Mouse (Mus musculus) erythroid progenitor cell, adult 5-6 weeks (primary cell): ENCODE measurements at regions not wholly inside any gene's neighbourhood (a gene's known extent, or its start where the extent isn't known, plus 50 kb on each side); places are given as distances from the start of the nearest gene placed in this dataset.

Experiments used
- ATAC-seq: replicated peaks from 2 replicates; pipeline ENCODE4 v1.8.0; 2016; ENCODE audit warnings: moderate number of reproducible peaks, mild to moderate bottlenecking, moderate TSS enrichment, inconsistent platforms; ENCODE audit not compliant: poor library complexity, low FRiP score, severe bottlenecking

- ATAC-seq = no peak
These were observed 92.5 kb upstream of the Trpm1 start for GRCm38 (mm10) chr7:64061170-64061569.

DNA sequence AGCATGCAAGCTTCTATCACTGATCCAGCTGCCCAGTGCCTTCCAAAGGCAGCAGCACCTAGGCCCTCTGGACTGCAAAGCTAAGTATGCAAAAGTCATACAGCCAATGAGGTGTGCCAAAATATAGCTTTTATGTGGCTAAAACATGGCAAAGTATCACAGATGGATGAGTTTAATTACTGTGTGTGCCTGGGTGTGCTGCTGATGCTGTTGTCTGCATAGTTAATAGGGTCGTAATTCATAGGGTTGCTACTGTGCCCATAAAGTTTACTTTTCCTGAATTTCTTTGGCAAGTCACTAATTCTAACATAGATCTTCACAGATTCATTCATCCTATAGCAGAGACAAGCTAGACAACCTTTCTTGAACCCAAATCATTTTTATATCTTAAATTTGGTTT is 93.1 kb upstream of the Trpm1 start:
- ATAC-seq = no peak

DNA sequence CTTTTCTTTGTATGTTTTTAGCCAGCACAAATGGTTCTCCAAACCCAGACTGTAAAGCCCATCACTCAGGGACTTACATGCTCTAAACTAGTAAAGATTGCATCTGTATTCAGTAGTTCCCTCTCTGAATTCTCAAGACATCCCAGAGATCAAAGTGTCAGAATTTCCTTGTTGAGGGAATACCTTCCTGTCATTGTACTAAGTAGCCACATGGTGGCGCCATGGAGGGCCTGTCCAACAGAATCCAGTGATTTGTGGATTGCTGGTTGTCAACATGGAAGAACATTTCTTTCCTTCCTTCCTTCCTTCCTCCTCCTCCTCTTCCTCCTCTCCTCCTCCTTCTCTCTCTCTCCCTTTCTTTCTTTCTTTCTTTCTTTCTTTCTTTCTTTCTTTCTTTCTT is 93.6 kb upstream of the Trpm1 start:
- no peak for ATAC-seq

GRCm38 (mm10) chr7:64058282-64058872 is 95.3 kb upstream of the Trpm1 start:
- peak; percentile 43 for ATAC-seq

DNA sequence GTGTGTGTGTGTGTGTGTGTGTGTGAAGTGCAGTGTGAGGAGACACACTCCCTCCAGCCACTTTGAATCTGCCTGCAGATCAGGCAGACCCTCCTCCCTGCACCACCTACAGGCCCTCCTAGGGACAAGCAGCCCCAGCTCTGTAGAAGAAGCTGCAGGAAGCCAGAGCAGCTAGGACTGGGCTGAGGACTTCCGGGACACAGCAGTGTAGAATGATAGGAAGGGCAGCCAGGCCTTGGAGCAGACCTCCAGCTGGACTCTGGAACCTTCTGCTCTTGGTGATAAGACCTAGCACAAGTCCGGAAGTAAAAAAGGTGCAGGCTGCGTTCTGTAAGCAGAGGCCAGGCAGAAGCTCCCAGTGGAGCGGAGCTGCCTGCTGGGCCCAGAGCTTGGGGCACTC is 95.8 kb upstream of the Trpm1 start:
- peak; percentile 93 for ATAC-seq

DNA sequence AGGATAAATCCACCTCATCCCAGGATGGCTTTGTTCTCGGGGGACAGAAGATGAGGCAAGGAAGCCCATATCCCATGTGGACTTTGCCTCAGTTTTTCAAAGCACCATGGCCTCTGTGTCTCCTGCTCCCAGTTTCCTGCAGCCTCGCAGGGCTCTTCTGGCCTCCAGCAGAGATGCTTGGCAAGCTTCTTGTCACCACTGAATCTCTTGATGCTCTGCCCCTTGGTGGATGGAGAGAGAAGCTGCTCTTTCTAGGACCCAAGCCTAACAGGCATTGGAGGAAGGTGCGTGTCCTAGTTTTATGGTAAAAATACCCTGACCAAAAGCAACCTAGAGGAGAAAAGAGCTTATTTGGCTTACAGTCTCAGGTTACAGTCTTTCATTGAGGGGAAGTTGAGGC is 97.1 kb upstream of the Trpm1 start:
- no peak for ATAC-seq

GRCm38 (mm10) chr7:64054996-64055395 is 98.6 kb upstream of the Trpm1 start:
- no peak for ATAC-seq

DNA sequence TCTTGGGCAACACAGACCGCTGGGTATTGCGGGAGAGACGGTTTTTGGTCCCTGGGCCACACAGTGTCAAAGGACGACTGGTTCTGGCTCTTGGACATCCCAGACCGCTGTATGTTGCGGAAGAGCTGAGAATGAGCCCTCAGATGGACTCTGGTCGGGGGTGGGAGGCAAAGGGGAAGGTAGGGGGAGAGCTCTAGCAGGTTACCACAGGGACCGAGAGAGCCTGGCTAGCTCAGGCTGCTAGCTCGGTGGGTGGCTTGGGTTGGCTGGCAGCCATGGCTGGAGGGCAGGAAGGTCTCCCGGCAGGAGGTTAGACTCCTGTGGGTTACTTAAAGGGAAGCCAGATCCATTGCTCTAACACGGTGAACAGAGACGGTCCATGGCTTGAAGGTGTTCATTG is 99.9 kb upstream of the Trpm1 start:
- ATAC-seq = no peak

GRCm38 (mm10) chr7:64052400-64052799 is 101.2 kb upstream of the Trpm1 start:
- no peak for ATAC-seq

DNA sequence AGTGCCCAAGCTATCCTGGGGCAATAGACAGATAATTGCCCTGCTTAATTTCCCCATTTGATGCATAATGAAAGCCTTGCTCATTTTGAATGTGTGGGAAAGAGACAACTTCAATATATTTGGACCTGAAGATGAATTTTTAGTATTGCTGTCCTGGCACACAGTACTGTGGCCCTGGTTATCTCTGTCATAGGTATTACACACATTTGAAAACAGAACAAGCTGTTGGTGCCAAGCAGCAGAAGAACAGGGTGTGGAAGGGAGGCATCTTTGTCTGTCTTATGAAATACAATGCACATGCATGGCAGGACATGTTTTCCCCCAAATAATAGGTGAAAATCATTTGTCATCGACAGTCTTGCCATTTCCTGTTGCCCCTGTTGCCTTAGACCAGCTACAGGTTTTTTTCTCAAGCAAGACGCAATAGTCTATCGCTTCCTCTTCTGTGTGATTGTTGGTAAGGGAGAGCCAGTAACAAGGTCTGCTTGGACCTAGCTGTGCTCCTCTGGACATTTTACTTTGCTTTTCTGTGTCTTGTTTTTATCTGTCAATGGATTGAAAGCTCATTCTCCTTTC is 102.7 kb upstream of the Trpm1 start:
- no peak for ATAC-seq

DNA sequence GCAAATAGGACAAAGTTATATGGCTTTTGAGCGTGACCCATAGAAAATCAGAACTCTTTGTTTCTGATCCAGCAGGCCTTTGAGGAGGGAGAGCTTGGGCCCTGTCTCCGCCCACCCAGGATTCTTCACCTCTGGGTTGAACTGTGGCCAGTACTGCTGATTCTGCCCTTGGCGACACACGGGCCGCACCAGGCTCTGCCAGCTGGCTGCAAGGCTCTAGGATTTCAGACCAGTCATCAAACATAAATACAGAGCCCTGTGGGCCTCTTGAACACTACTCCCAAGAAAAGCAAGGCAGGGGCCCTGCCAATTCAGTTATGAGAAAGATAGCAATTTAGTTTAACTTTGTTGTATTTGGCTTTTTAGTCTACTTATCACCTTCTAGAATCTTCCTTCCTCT is 103.4 kb upstream of the Trpm1 start:
- 0 out of 2 replicates have a peak, but pooled peaks have one; percentile 27 for ATAC-seq

DNA sequence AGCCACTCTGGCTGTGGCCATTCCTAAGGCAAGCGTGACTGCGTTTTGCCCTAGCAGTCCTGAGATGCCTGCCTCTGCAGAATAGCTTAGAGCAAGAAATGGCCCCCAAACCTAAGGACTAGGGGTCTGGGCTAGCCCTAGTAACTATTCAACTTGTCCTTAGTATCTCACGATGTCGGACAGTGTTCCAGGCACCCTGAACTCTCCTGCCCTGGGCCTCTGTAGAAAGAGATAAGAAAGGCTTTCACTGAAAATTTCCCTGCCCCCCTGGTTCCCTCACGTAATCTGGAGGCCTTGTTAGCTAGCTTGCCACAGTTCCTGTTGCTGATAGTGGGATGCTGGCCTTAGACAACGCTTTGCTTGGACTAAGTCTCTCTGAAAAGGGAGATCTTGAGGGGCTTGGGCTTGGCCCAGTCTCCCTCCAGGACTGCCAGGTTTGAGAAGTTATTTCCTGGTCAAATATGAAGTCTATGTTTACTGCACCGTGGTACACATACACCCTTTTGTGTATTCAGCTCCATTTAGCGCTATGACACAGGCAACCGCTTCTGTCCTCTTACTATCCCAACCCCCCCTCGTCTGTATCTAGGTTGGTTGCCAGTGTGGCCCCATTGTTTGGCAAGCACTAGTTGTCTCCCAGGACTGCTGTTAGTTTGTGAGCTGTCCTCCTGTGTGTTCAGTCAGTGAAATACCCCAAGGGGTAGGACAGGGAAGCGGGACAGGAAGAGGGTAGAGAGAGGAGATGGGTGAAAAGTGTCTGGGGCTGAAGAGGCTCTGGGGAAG is 104.3 kb upstream of the Trpm1 start:
- ATAC-seq = peak; percentile 79

- peak; percentile 84 for ATAC-seq
These were observed 105.0 kb upstream of the Trpm1 start for GRCm38 (mm10) chr7:64048452-64049182.

GRCm38 (mm10) chr7:64047831-64048230 is 105.8 kb upstream of the Trpm1 start:
- ATAC-seq = no peak

DNA sequence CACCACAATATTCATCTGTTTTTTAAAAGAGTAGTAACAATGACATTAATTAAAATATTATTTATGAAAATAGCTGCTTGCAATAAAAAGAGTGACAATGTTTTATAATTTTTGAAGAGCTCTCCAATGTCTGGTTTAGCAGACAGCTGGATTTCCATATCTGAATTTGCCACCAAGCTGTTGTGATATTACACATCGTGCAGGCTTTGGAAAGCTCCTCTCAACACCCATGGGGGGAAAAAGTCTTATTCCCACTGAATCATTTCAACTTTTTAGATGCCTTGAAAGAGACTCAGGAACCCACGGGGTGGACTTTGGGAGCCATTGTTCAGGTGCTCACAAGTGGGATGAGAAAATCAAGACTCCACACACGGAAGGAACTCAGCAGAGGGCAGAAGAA is 106.6 kb upstream of the Klf13 start:
- no peak for ATAC-seq

DNA sequence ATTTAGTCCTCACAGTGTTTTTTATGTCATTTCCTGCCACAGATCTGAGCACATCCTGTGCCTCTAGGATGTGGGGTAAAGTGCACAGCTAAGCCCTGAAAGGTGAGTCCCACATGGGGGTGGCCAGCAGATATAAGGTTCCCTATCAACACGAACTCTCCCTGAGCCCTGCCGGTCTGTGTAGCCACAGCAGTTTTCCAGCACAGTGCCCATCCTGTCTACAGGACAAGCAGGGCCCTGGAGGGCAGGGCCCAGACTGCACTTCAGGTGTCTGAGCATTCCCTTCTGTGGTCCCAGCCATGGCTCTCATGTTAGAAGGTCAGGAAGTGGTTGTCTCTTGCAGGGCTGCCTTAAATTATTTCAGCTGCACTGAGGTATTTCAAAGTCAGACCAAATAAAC is 104.3 kb upstream of the Klf13 start:
- no peak for ATAC-seq

DNA sequence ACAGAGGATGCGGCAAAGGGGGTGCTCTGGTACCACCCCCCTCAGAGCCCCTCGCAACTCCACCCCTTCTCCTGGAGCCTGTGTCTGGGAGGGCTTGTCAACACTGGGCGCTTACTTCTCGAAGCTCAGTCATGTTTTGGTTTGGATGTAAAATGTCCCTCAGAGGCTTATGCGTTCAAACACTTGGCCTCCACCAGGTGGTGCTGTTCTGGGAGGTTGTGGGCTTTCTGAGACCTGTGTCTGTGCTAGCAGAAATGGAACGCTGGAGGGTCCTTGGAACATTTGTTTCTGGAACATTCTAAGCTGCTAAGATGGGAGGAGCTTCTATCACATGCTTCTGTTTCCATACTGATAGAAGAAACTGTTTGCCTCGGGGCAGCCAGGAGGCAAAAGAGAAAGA is 102.6 kb upstream of the Klf13 start:
- no peak for ATAC-seq

DNA sequence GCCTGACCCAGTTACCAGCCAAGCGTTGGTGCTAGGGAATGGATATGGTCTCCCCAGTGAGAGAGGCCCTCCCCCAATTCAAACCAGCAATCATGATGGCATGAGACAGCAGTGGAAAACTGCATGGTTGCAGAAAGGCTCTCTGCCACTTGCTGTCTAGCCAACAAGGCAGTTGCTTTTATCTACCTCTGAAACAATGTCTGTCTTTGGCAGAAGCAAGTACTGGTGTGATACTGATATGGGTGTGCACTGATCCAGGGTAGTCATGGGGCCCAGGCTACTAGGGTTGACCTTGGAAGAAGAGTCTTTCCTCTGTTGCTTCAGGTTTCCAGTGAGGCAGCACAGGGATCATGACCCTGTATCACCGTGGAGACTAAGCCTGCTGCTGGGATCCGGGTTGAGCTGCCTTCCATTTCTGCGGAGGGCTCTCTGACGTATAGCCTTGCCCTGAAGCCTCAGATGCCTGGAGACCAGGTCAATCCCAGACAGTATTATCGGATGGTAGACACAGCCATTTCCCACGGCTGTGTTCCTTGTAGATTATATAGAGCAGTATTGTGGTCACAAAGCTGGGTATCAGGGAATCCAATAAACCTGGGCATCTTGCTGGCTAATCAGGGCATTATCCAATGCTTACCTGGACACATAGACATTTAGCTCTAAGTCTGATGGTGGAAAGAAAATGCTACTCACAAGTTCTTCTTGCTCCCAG is 101.5 kb upstream of the Klf13 start:
- ATAC-seq = peak; percentile 81

- no peak for ATAC-seq
These were observed 99.1 kb upstream of the Klf13 start for GRCm38 (mm10) chr7:64037701-64038231.

DNA sequence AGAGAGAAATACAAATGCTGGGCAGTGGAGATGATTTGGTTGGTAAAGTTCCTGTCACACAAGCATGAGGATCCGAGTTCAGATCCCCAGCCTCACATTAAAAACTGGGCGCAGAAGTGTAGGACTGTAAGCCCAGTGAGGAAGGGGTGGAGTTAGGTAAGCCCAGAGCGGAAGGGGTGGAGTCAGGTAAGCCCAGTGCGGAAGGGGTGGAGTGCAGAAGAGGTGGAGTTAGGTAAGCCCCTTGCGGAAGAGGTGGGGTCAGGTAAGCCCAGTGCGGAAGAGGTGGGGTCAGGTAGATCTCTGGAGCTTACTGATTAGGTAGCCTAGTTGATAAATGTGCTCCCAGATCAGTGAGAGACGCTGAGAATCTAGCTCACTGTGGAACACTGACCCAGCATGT is 97.4 kb upstream of the Klf13 start:
- ATAC-seq = peak; percentile 45
